Mouse (Mus musculus) adrenal gland, adult 2 months (tissue): ENCODE measurements around the gene Gm49342. TPM values are rescaled to one million over a fixed set of nuclear protein-coding genes. Genes with fewer than 3 reads are reported as not detected.
"Not testable (repeated sequence)": the region's sequence is repeated elsewhere in the genome, so short reads cannot be mapped to it uniquely, and the experiment has no call there.

Source experiments
- DNase-seq: peaks from one replicate; pipeline ENCODE4 v3.0.0; 2021
- long read RNA-seq: library from polyadenylated mRNA; stranded (forward); transcript quantifications from one replicate; pipeline ENCODE4 v2.0.0, GENCODE M21; 2021
- polyA plus RNA-seq: library from polyadenylated mRNA; depleted of rRNA; stranded (reverse); fragments of >200 nt; gene quantifications from 2 replicates; pipeline ENCODE4 v1.2.3, GENCODE M21; 2012; rRNA removed
- total RNA-seq, 2 experiments: library from RNA; stranded (reverse); gene quantifications; 2 replicates each; pipeline ENCODE4 v1.2.3; 2021

The Gm49342 gene
- 10 to 100 TPM; 45.4 to 64.1 TPM for total RNA-seq
- 2.9 and 4.5 TPM in 2 replicates for polyA plus RNA-seq
- long read RNA-seq = 0 reads

GRCm38 (mm10) chr14:50943932-50944667 lies at the start of gene Gm49342:
Gene Gm49342, plus strand, starts transcription at chr14:50944517.
- DNase-seq = peak; percentile 98

DNA sequence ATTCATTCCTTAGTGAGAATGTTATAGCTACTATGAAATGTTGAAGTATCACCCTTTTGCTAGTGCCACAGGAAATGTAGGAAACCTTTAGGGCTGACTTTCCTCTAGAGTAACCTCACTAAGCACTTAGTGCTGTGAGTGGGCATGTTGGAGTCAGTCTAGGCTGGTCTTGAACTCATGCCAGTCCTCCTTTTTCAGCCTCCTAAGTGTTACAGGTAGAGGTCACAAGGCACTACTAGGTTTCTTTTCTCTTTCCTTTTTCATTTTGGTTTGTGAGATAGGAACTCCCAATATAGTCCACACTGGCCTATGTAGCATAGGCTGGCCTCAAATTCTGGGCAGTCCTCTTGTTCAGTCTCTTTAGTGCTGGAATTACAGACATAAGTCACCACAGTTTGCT lies 48.9 kb upstream of the Gm49342 start:
- DNase-seq = no peak

DNA sequence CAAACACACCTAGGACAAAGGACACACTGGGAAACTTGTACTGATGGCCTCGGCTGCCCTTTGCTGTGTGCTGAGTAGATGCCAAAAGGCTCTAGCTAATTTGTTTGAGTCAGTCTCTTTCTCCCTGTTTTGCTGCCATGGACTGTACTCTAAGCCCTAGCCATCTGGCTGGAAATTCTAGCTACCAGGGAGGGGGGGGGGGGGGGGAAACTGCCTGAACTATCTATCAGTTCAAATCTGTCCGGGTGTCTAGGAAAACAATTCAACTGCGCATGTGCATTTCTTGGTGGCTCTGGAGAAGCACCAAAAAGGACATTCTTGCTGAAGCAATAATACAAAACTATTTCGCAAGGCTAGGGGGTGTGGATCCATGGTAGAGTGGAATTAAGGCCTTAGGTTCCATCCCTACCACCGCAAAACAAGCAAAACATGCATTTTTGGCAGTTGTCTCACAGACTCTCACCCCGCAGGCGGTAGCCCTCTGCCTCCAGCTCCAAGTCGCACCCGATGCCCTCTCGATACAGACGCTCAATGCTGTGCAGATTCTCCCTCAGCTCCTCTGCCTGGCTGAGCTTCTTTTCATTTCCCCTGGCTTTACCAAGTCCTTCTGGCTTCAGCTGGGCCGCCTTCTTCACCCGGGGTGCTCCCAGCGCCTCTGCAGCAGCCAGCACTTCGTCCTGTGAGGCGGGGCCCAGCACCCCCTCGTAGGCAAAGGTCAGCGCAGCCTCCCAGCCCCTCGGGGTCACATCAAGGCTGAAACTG lies 48.2 kb upstream of the Gm49342 start:
- DNase-seq = peak; percentile 81

GRCm38 (mm10) chr14:50896747-50897373 lies 47.5 kb upstream of the Gm49342 start:
- peak; percentile 29 for DNase-seq

GRCm38 (mm10) chr14:50897374-50897765 lies 46.9 kb upstream of the Gm49342 start, which contains the start of gene Klhl33:
Gene Klhl33, minus strand, starts transcription at chr14:50897507.
- DNase-seq = no peak

DNA sequence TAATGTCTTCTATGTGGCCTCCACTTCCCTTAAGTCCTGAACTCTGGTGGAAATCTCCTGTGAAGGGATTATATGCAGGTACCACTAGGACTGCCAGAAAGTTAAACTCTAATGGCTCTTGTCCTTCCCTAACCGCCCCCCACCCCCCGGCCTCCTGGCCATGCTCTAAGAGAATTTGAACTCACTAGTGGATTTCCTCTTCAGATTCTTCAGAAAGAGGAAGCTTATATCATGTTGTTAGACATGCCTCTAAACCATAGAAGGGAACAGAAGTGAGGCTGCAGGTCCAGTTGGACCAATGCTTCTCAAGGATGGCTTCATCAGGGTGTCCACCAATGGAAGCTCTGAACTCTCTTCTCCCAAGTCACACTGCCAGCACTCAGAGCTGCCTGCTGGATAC lies 46.3 kb upstream of the Gm49342 start:
- not testable (repeated sequence) for DNase-seq

GRCm38 (mm10) chr14:50903973-50904827 lies 40.1 kb upstream of the Gm49342 start:
- DNase-seq = peak; percentile 57

- no peak for DNase-seq
Observed at GRCm38 (mm10) chr14:50904828-50905129, 39.5 kb upstream of the Gm49342 start.

DNA sequence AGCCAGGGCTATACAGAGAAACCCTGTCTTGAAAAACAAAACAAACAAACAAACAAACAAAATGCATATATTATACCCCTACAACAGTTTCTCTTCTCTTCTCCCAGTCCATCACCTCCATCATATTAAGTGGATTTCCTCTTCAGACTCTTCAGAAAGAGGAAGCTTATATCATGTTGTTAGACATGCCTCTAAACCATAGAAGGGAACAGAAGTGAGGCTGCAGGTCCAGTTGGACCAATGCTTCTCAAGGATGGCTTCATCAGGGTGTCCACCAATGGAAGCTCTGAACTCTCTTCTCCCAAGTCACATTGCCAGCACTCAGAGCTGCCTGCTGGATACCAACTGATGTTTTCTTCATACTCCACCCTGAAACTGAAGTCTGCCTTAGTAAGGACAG lies 39.0 kb upstream of the Gm49342 start:
- not testable (repeated sequence) for DNase-seq

DNA sequence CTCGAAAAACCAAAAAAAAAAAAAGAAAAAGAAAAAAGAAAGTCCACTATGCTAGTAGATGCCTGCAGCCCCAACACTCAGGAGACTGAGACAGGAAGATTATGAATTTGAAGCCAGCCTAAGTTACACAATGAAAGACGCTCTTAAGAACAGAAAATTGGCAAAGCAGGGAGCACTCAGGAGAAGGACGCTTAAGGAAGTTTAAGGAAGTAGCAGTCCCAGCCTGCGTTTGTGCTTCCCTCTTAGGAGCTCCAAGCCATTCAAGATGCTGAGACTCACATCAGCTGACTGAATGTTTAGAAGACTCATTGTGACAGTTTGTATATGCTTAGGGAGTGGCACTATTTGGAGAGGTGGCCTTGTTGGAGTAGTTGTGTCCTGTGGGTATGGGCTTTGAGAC lies 36.2 kb upstream of the Gm49342 start:
- no peak for DNase-seq

DNA sequence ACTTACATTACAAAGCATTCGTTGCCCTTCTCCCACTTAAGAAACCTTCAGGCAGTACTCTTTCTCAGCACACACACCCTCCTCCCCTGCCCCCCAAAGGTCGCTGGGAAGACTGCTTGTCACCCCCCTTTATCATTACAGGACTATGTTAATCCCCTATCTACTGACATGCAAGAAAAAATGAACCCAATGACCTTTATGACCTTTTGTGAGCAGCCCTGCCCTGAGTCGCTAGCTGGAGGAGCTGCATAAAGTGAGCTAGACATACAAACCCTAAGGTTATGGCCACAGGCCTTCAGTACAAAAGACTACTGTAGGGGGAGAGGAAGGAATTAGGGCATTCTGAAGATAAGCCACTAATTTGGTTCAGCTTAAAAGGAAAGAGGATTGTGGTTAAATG lies 33.0 kb upstream of the Gm49342 start:
- no peak for DNase-seq

DNA sequence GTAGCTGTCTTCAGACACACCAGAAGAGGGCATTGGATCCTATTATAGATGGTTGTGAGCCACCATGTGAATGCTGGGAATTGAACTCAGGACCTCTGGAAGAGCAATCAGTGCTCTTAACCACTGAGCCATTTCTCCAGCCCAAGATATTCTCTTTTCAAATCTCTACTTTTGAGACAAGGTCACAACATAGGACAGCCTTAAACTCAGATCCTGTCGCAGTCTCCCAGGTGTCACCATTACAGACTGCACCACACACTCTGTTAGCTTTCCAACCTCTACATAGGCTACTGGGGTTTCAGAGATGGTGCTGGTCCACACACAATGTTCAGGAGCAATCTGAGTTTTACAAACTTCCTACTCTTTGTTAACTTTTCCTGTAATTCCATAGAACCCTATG lies 20.9 kb upstream of the Gm49342 start:
- DNase-seq = not testable (repeated sequence)

DNA sequence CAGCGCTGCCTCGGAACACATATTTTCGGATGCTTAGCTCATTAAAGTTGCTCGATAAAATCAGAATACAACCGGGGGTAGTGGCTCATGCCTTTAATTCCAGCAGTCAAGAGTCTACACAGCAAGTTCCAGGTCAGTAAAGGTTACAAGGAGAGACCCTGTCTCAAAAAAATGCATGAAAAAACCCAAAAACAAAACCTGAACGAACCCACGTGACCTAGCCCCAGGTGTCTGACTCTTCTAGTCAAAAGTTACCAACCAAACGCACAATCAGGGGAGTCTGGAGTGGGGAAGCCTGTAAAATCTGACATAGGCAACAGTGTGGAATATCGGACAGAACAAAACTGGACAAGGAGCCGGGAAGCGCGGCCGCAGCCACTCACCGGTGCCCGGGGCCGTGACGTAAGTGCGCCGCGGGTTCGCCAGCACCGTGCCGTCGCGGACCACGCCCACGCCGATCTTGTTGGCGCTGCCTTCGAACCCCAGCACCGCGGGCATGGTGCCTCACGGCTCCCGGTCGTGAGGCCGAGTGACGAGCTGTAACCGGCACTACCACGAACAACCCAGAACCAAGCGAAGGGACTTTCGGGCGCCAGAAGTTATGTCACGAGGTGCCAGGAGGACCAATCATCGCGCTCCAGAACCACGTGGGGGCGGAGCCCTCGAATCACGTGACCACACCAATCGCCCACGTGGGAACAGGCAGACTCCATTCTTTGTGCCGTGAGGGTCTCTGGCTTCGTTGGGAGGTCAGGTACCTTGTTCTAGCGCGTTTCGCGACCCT lies 19.8 kb upstream of the Gm49342 start, which contains the start of the genes Osgep and Apex1:
Osgep (minus strand) TSS at position 613 of the 784 bp plus-strand sequence.
Apex1 (plus strand) TSS at position 688 of the 784 bp plus-strand sequence.
- peak; percentile 97 for DNase-seq

DNA sequence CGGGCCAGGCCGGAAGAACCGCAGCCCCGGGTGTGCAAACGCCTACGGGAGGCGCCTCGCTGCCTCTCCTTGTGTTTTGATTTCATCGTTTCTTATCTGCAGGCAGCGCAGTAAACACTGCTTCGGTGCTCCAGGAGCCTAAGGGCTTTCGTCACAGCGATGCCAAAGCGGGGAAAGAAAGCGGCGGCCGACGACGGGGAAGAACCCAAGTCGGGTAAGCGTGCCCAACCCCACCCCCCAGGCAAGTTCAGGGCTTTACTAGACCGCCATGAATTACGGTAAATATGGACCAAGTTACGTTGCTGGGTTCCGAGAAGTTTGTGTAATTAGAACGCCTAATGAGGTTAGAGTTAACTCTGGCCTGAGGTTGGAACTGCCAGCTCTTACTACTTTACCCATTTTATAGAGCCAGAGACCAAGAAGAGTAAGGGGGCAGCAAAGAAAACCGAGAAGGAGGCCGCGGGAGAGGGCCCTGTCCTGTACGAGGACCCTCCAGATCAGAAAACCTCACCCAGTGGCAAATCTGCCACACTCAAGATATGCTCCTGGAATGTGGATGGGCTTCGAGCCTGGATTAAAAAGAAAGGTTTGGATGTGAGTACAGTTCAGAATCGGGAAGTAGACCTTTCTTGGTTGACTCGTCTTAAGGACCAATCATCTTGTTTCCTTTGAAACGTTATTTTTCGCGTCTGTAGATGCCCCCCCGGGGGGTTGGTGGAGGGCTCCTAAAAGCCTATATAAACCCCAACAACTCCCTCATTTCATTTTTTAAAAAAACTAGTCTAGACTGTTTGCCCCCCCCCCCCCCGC lies 19.0 kb upstream of the Gm49342 start:
- DNase-seq = no peak

DNA sequence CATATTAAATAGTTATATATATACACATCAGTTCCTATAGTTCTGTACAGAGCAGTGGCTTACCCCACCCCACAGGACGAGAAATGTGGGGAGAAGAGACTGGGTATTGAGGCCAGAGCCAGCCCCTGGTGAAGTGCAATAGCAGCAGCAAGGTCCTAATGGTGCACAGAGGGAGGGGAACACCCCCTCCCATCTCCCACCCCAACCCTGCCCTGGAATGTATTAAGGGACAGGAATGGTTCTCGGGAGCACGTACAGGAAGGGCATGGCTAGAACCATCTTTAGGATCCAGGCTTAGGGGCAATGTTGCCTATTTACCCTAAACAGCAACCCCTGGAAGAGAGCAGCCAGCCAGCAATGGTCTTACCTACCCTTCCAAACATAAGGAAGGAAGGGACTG lies 17.0 kb upstream of the Gm49342 start:
- no peak for DNase-seq

DNA sequence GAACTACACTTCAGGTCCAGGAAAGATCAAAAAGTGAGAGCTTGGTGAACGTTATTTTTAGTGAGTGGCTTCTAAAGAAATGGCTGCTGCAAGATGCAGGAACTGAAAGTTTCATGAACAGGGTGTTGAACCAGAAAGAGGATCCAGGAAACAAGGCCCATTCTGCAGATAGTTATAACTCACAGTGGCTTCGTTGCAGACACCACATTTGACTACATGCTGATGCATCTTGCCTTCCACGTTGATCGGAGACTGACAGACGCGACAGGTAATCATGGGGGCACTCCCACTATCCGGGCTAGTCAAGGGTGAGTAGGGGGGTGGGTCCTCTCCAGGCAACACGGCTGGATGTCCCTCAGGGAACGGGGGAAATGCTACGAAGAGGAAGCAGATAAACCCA lies 14.4 kb upstream of the Gm49342 start:
- peak; percentile 21 for DNase-seq

GRCm38 (mm10) chr14:50930377-50930753 lies 14.0 kb upstream of the Gm49342 start:
- no peak for DNase-seq

- DNase-seq = peak; percentile 100
Observed at GRCm38 (mm10) chr14:50930754-50931492, 13.4 kb upstream of the Gm49342 start, which contains the start of the genes Pip4p1 and Pnp. Gene Pip4p1, minus strand, starts transcription at chr14:50930856. Gene Pnp, plus strand, starts transcription at chr14:50931082.

DNA sequence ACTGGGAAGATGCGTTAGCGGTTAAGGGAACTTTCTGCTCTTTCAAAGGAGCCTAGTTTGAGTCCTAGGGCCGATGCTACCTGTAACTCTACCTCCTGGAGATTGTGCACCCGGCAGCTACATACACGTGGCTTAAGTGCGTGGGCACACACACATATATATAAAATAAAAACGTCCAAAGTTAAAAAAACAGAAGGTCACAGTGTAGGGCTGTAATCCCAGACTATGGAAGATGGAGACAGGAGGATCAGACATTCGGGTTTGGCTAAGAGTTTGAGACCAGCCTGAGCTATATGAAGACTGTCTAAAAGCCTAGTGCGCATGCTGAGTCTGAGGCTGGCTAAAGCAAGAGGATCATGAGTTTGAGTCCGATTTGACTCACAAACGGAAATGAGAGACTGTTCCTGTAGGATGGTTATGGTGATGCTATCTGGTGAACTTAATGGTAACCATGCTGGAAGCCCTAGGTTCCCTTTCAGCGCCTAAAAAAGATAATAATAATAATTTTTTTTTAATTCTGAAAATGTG lies 12.8 kb upstream of the Gm49342 start:
- DNase-seq = no peak
